Mouse (Mus musculus) layer of hippocampus, adult 9-10 months (tissue): ENCODE results near the gene Slc7a5.

Experiments used
- DNase-seq: peaks from one replicate; pipeline ENCODE4 v3.0.0; 2022; ENCODE audit warnings: low spot score

Slc7a5 gene

DNA sequence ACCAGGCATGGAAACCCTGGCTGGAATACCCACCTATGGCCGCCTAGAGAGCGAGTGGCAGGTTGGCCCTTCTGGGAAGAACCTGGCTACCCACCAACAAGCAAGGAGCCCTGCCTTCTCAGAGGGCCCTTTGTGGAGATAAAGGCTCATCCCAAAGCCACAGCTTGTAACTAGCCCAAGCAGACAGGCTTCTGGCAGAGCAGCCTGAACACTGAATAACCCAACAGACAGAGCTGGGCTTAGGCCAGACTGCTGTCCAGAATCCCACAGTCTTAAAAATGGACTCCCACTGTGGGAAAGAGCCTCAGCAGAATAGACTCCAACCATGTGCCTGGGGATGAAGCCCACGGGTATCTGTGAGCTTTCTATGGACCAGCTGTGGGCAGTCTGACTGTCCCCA is 23.3 kb downstream of the Slc7a5 start:
- DNase-seq: no peak

DNA sequence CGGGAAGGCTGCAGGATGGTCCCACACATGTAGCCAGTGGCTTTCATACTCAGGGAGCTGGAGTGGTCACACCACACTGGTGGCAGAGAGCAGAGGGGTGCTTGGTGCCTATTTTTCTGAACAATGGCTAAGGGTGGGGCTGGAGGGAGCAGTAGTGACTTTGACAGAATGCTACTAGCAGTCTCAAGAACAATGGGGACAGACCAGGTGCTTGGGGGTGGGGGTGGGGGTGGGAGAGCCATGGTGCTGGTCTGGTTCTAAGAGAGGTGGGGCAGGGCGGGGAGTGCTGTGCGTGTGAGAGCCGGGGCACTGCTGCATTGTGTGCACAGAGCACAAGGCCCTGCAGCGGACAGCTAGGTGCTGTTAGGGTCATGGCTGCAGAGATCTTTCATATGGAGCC is 25.6 kb downstream of the Slc7a5 start:
- no peak for DNase-seq

DNA sequence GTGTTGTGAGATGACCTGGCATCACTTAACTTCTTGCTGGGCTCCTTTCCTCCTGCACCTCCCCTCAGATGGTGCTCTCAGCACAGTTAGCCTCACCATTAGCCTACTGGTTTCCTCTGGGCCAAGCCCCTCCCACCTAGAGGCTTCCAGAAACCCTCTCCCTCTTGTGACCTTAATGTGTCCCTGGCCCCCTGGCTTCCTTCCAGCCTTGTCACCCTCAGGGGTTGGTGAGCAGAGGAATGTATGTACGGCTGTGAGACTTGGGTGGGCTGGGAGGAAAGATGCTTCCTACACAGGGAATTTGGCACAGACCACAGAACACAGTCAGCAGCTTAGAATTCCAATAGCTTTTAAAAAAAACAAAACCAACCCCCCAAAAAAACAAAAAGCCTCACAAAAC is 26.7 kb downstream of the Slc7a5 start:
- DNase-seq: no peak

DNA sequence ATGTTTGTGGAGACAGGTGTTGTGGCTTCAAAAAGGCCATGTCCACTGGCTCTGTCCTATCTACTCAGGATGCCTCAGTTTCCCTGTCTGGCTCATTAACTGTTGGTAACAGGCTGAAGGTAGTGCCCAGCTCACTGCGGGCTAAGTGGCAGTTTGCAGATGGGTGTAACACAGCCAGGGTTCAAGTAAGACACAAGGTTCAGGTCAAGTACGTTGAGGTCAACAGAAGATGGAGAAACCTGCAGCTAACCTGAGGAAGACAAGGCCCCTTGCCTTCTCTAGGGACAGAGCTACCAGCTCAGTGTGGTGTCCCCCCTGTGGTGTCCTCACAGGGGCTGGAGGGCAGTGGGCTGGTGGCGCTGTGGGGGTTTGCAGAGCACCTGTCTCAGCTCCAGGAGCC is 27.8 kb downstream of the Slc7a5 start:
- no peak for DNase-seq

DNA sequence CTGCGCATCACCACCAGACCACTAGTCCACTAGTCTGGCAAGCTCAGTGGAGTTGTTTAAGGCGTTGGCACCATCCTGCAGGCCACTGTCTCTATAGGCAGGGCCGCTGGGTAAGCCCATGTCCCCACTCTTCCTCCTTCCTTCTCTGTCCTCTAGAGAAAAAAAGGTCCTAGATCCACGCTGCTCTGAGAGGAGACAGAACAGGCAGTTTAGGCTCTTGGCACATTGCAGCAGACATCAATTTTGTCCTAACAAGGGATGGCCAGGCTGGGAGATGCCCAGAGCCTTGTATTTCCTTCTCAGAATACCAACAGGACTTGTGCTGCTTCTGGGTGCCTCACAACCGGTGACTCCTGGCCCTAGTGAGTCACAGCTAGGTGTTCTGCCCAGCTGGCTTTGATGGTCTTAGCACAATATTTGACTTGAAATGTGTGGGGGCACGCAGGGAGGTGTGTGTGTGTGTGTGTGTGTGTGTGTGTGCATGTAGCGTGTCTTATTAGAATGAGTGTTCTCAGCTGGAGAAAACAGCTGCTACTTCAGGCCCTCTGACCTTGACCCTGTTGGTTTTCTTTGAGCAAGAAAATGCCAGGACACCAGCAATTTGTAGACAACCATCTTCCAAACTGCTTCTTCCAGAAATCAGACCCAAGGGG is 29.5 kb downstream of the Slc7a5 start:
- DNase-seq: no peak

DNA sequence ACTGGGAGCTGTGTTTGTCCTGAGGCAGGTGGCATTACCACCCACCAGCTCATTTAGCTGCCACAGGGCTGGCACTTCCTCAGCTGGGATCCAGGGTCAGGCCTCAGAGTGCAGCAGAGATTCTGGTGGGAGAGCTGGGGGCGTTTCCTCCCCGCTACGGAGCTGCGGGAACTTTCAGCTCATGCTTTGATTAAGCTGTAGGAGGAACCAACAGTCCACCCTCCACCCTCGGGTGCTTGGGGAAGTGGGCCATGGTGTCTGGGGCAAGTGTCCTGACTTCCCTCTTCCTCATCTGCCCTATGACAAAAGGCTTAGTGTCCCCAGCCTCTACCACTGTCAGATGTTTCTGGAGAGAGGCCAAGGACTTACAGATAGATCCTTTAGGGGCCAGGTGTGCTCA is 30.3 kb downstream of the Slc7a5 start:
- DNase-seq: no peak

- DNase-seq: no peak
These were observed 32.0 kb downstream of the Slc7a5 start for GRCm38 (mm10) chr8:121875517-121875916.

GRCm38 (mm10) chr8:121875045-121875444 is 32.4 kb downstream of the Slc7a5 start:
- no peak for DNase-seq

- DNase-seq: no peak
These were observed 33.5 kb downstream of the Slc7a5 start for GRCm38 (mm10) chr8:121874031-121874430.

DNA sequence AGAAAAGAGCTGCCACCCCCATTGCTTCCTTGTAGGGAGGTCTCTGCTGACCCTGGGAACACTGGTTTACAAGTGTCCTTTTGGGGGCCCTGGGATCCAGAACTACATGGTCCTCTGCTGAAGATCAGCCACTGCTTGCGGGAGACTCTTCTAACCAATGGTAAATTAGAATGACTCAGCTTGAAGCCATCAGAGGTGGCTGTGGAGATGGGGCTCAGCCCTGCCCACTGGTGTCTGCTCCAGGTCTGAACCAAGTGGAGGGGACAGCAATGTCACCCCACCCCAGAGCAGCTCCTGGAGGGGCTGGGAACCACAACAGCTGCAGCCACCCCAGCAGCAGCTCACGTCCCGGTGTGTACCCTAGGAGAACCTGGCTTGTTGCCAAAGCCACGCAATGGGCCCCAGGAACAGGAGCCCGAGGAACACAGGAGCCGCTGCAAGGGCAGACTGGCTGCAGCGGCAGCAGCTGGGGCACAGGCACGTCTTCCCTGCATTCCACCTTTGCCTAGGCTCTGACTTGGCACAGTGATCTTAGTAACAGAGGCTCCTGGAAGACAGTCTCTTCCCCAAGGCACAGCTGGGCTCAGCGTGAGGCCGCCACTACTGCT is 35.6 kb downstream of the Slc7a5 start:
- DNase-seq: no peak

GRCm38 (mm10) chr8:121870190-121870589 is 37.3 kb downstream of the Slc7a5 start:
- no peak for DNase-seq

DNA sequence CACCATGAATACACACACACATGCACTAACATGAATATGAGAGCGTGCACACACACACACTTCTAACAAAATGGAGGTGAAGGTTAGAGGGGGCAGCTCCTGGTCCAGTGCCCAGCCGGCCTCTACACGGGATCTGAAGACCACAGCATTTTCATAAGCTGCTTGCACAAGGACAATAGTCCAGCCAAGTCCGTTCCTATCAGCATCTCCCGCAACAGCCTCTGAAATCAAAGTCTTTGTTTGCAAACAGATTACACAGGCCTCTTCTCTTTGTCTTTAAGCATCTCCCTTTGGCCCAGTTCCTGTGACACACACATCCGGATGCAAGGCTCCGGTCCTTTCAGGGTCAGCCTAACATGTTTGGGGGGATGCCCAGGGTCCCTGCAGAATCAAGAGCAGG is 38.6 kb downstream of the Slc7a5 start:
- DNase-seq: no peak

GRCm38 (mm10) chr8:121868196-121868595 is 39.3 kb downstream of the Slc7a5 start:
- no peak for DNase-seq

DNA sequence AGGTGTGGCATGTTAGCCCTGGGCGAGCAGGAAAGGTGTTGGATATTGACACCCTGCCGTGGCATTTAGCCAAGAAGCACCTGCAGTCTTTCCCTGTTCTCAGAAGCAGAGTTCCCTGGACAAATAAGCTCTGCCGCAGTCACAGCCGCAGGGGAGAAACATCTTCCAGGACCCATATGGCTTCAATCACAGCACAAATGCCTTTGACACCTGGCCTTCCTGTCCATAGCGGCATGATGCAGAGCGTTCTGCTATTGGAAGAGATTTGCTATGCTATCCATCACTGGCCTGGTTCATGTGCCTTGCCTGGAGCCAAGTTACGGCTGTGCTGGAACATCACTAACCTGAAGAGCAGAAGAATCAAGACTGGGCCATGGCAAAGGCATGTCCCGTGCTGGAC is 42.1 kb downstream of the Slc7a5 start:
- no peak for DNase-seq

DNA sequence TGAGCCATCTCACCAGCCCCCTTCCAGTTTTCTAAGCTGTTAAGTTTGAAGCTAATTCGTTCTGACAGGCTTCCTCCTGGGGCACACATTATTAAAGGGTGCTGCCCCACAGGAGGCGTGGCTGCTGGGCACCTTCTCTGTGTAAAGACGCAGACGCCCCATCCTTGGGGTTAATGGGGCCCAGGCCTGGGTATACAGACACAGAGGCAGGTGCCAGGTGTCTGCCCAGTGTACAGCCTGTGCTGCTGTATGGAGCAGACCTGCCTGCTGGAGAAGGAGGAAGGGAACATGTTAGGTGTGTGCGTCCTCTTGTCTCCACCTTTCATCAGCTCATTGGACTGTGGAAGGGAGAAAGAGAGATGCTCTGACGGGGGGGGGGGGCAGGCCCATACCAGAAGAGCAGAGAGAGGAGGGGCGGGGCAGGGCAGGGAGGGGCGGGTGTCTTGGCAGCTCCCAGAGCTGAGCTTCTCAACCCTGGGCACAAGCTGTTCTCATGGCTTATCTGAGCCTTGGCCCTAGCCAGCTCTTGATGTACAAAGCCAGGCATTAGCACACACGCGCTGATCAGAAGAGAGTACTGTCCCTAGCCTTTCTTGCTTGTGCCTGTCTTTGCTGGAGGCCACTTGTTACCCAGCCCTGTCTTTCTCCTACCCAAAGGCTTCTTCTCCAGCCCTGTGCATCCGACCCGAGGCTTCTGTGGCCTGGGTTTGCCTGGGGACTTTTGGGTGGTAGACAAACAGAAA is 45.5 kb downstream of the Slc7a5 start:
- DNase-seq: no peak

DNA sequence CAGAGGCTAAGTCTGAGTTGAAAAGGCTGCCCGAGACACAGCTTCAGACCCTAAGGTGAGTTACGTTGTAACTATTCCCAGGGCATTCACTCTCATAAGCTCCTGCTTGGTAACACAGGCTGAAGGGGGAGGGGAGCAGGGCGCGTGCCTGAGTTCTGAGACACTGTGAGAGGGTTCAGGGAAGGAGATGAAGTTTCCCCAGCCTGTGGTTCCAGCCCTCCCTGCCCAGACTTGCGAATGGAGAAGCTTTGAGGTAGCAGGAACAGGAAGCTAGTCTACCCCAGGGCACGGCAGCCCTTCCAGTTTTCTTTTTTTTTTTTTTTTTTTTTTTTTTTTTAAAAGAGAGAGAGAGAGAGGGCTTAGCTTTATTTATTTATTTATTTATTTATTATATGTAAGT is 46.2 kb downstream of the Slc7a5 start:
- DNase-seq: no peak

GRCm38 (mm10) chr8:121857747-121858146 is 49.7 kb downstream of the Slc7a5 start:
- DNase-seq: no peak

- no peak for DNase-seq
These were observed 50.2 kb downstream of the Slc7a5 start for GRCm38 (mm10) chr8:121857331-121857730.

GRCm38 (mm10) chr8:121856071-121856746 is 51.3 kb downstream of the Slc7a5 start:
- DNase-seq: no peak

- DNase-seq: no peak
These were observed 53.9 kb downstream of the Slc7a5 start for GRCm38 (mm10) chr8:121853586-121853985.

DNA sequence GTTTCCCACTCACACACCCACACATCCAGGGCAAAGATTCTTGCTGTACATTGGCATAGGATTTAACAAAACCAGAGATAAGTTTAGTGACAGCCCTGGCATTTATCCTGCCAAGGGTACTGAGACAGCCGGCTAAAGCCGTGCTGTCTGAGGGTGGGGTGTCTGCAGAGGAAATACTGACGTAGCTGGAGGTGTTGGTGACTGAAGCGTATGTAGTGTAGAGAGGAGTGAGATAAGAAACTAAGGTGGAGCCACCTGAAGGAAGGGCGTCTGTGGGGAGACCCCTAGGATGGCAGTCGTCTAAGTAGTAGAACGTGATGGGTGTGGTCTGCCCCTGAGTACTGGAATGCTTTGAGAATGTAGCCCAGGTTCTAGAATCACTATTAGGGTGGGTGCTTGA is 55.0 kb downstream of the Slc7a5 start:
- no peak for DNase-seq

- no peak for DNase-seq
These were observed 55.8 kb downstream of the Slc7a5 start for GRCm38 (mm10) chr8:121851716-121852115.
